Mouse (Mus musculus) midbrain, embryonic 13.5 days (tissue): ENCODE data around the gene Pkd1. TPM values are rescaled to one million over a fixed set of nuclear protein-coding genes. Genes with fewer than 3 reads are reported as not detected.

ENCODE experiments used
- ATAC-seq: fragments of 200-750 bp; cut with Nextera tagmentation; 2 replicates; pipeline ENCODE4 v1.8.0; 2017; ENCODE audit warnings: mild to moderate bottlenecking, moderate TSS enrichment, moderate library complexity
- H3K27ac ChIP-seq: fragments of 300-500 bp; sonication (generic); 2 replicates; pipeline ENCODE4 v1.5.1; 2015; ENCODE audit warnings: inconsistent platforms, mild to moderate bottlenecking, moderate library complexity
- H3K27me3 ChIP-seq: fragments of 300-500 bp; sonication (generic); 2 replicates; pipeline ENCODE4 v1.6.1; 2015; ENCODE audit warnings: mild to moderate bottlenecking, inconsistent platforms
- H3K36me3 ChIP-seq: fragments of 300-500 bp; sonication (generic); 2 replicates; pipeline ENCODE4 v1.6.1; 2015; ENCODE audit warnings: mild to moderate bottlenecking, inconsistent platforms
- H3K4me1 ChIP-seq: fragments of 300-500 bp; sonication (generic); replicated peaks from 2 replicates; pipeline ENCODE4 v1.6.1; 2015; ENCODE audit warnings: inconsistent platforms
- H3K4me2 ChIP-seq: fragments of 300-500 bp; sonication (generic); replicated peaks from 2 replicates; pipeline ENCODE4 v1.6.1; 2015; ENCODE audit warnings: moderate library complexity, mild to moderate bottlenecking, inconsistent platforms
- H3K4me3 ChIP-seq: fragments of 300-500 bp; sonication (generic); replicated peaks from 2 replicates; pipeline ENCODE4 v1.5.1; 2015; ENCODE audit warnings: mild to moderate bottlenecking, inconsistent platforms
- H3K9ac ChIP-seq: fragments of 300-500 bp; sonication (generic); replicated peaks from 2 replicates; pipeline ENCODE4 v1.6.1; 2015; ENCODE audit warnings: mild to moderate bottlenecking, inconsistent platforms
- H3K9me3 ChIP-seq: fragments of 300-500 bp; sonication (generic); 2 replicates; pipeline ENCODE4 v1.6.1; 2016; ENCODE audit warnings: mild to moderate bottlenecking, inconsistent platforms
- WGBS: fragments of 180-500 bp; shearing (Covaris S2); methylation state at CpG from one replicate; pipeline ENCODE4 v1.1.7; 2015; 5-methylcytosine and 5-hydroxymethylcytosine counted together
- polyA plus RNA-seq: library from polyadenylated mRNA; unstranded; fragments of >200 nt; fragmentation: Nextera tagmentation; extraction: Ambion mirVana; gene quantifications from 2 replicates; pipeline ENCODE4 v1.2.1, GENCODE M21; 2015

Gene Pkd1
- polyA plus RNA-seq, 1 experiment from 2014 or later, result 19.4 TPM

- peaks cover 91% of the 10 kb centered on the region for H3K36me3 ChIP-seq
- no peaks in the 10 kb centered on the region for H3K27me3 ChIP-seq
- H3K4me2 ChIP-seq, result no peak overlapping the region
- H3K27ac ChIP-seq, result no peak overlapping the region
- no peak for ATAC-seq
- no peaks in the 10 kb centered on the region for H3K9me3 ChIP-seq
- H3K9ac ChIP-seq, result no peak overlapping the region
- no peaks in the 10 kb centered on the region for H3K4me1 ChIP-seq
- no peak overlapping the region for H3K4me3 ChIP-seq
- 98% methylated on average over 3 of the region's 3 CpGs for WGBS
Measured at GRCm38 (mm10) chr17:24579532-24579931, 29.9 kb downstream of the Pkd1 start.

- Histone ChIP-seq H3K27me3 (no peaks in the 10 kb centered on the region), H3K4me1 (no peaks in the 10 kb centered on the region), H3K36me3 (peaks cover 84% of the 10 kb centered on the region), H3K4me3 (no peak overlapping the region), H3K27ac (no peak overlapping the region), H3K9ac (no peak overlapping the region), H3K9me3 (no peaks in the 10 kb centered on the region), H3K4me2 (no peak overlapping the region)
- WGBS, result 97% methylated on average over 2 of the region's 2 CpGs
- no peak for ATAC-seq
Measured at GRCm38 (mm10) chr17:24580287-24580686, 30.7 kb downstream of the Pkd1 start.

- no peak overlapping the region for H3K4me3 ChIP-seq
- 73% methylated on average over 5 of the region's 5 CpGs for WGBS
- H3K27me3 ChIP-seq, result no peaks in the 10 kb centered on the region
- no peaks in the 10 kb centered on the region for H3K9me3 ChIP-seq
- no peak overlapping the region for H3K4me2 ChIP-seq
- H3K4me1 ChIP-seq, result no peaks in the 10 kb centered on the region
- H3K9ac ChIP-seq, result no peak overlapping the region
- H3K27ac ChIP-seq, result no peak overlapping the region
- H3K36me3 ChIP-seq, result peaks cover 89% of the 10 kb centered on the region
- no peak for ATAC-seq
Measured at GRCm38 (mm10) chr17:24583599-24584460, 34.2 kb downstream of the Pkd1 start.

GRCm38 (mm10) chr17:24584520-24584919, 34.9 kb downstream of the Pkd1 start:
- Histone ChIP-seq H3K36me3 (peaks cover 86% of the 10 kb centered on the region), H3K27ac (no peak overlapping the region), H3K4me1 (no peaks in the 10 kb centered on the region), H3K4me2 (no peak overlapping the region), H3K27me3 (no peaks in the 10 kb centered on the region), H3K4me3 (no peak overlapping the region), H3K9me3 (no peaks in the 10 kb centered on the region), H3K9ac (no peak overlapping the region)
- WGBS, result 87% methylated on average over 3 of the region's 3 CpGs
- no peak for ATAC-seq

- H3K27ac ChIP-seq, result no peak overlapping the region
- H3K9ac ChIP-seq, result no peak overlapping the region
- H3K4me2 ChIP-seq, result no peak overlapping the region
- no peaks in the 10 kb centered on the region for H3K9me3 ChIP-seq
- ATAC-seq, result no peak
- no peaks in the 10 kb centered on the region for H3K27me3 ChIP-seq
- WGBS, result 99% methylated on average over 4 of the region's 4 CpGs
- peaks cover 84% of the 10 kb centered on the region for H3K36me3 ChIP-seq
- H3K4me1 ChIP-seq, result no peaks in the 10 kb centered on the region
- no peak overlapping the region for H3K4me3 ChIP-seq
Measured at GRCm38 (mm10) chr17:24586532-24586931, 36.9 kb downstream of the Pkd1 start.

- H3K36me3 ChIP-seq, result peaks cover 92% of the 10 kb centered on the region
- WGBS, result 88% methylated on average over 3 of the region's 3 CpGs
- ATAC-seq, result no peak
- no peak overlapping the region for H3K4me3 ChIP-seq
- H3K4me1 ChIP-seq, result no peaks in the 10 kb centered on the region
- H3K4me2 ChIP-seq, result no peak overlapping the region
- no peak overlapping the region for H3K27ac ChIP-seq
- no peaks in the 10 kb centered on the region for H3K27me3 ChIP-seq
- H3K9me3 ChIP-seq, result no peaks in the 10 kb centered on the region
- H3K9ac ChIP-seq, result 0 out of 2 replicates have a peak overlapping the region, but pooled peaks have one; percentile 4
Measured at GRCm38 (mm10) chr17:24590943-24591342, 41.3 kb downstream of the Pkd1 start.

- Histone ChIP-seq H3K4me1 (no peaks in the 10 kb centered on the region), H3K4me3 (no peak overlapping the region), H3K27ac (no peak overlapping the region), H3K27me3 (no peaks in the 10 kb centered on the region), H3K9me3 (no peaks in the 10 kb centered on the region), H3K4me2 (no peak overlapping the region), H3K36me3 (peaks cover 92% of the 10 kb centered on the region), H3K9ac (no peak overlapping the region)
- no peak for ATAC-seq
- 97% methylated on average over 5 of the region's 5 CpGs for WGBS
Measured at GRCm38 (mm10) chr17:24591695-24592094, 42.1 kb downstream of the Pkd1 start.

GRCm38 (mm10) chr17:24593248-24593647, 43.6 kb downstream of the Pkd1 start:
- Histone ChIP-seq H3K36me3 (peaks cover 93% of the 10 kb centered on the region), H3K27ac (no peak overlapping the region), H3K27me3 (no peaks in the 10 kb centered on the region), H3K4me3 (no peak overlapping the region), H3K4me2 (no peak overlapping the region), H3K9ac (no peak overlapping the region), H3K9me3 (no peaks in the 10 kb centered on the region), H3K4me1 (no peaks in the 10 kb centered on the region)
- 91% methylated on average over 5 of the region's 5 CpGs for WGBS
- ATAC-seq, result no peak

GRCm38 (mm10) chr17:24593992-24594890, 44.6 kb downstream of the Pkd1 start:
- Histone ChIP-seq H3K27ac (no peak overlapping the region), H3K27me3 (no peaks in the 10 kb centered on the region), H3K4me3 (no peak overlapping the region), H3K9ac (no peak overlapping the region), H3K9me3 (no peaks in the 10 kb centered on the region), H3K36me3 (peaks cover 97% of the 10 kb centered on the region), H3K4me1 (no peaks in the 10 kb centered on the region), H3K4me2 (no peak overlapping the region)
- 95% methylated on average over 26 of the region's 26 CpGs for WGBS
- peak; percentile 22; the same call in 1 of the 2 replicates for ATAC-seq

GRCm38 (mm10) chr17:24595126-24596072, 45.8 kb downstream of the Pkd1 start:
- WGBS, result 79% methylated on average over 17 of the region's 17 CpGs
- no peak for ATAC-seq
- H3K36me3 ChIP-seq, result peaks cover 99% of the 10 kb centered on the region
- no peak overlapping the region for H3K4me3 ChIP-seq
- H3K27ac ChIP-seq, result no peak overlapping the region
- H3K27me3 ChIP-seq, result no peaks in the 10 kb centered on the region
- H3K9me3 ChIP-seq, result no peaks in the 10 kb centered on the region
- H3K9ac ChIP-seq, result no peak overlapping the region
- H3K4me2 ChIP-seq, result no peak overlapping the region
- H3K4me1 ChIP-seq, result no peaks in the 10 kb centered on the region

- WGBS, result 89% methylated on average over 5 of the region's 5 CpGs
- Histone ChIP-seq H3K4me1 (no peaks in the 10 kb centered on the region), H3K36me3 (peaks cover 99% of the 10 kb centered on the region), H3K27me3 (no peaks in the 10 kb centered on the region), H3K27ac (no peak overlapping the region), H3K4me2 (no peak overlapping the region), H3K4me3 (no peak overlapping the region), H3K9ac (no peak overlapping the region), H3K9me3 (no peaks in the 10 kb centered on the region)
- ATAC-seq, result no peak
Measured at GRCm38 (mm10) chr17:24596073-24596466, 46.4 kb downstream of the Pkd1 start.
